Mouse (Mus musculus): ENCODE data around the gene Aar2.

DNA sequence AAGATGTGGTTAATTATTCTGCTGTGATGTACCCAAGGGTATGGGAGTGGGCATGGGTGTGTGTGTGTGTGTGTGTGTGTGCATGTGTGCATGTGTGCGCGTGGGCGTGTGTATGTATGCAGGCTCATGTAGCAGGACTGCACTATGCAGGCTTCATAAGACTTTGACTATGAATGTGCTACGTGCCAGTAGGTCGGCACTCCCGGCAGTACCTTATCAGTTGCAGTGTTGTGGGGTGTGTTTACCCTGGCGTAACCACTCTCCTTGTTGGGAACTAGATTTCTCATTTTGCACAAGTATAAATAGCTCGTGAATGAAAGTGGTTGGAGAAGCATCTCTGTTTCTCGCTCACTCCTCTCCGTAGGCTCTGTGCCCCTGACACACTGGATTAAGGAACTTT lies 35.5 kb downstream of the Aar2 start:
- TF ChIP-seq EP300 (IDR thresholded peaks at IDR 0.05; ENCODE audit: low read depth in 1 of 2, low read length in 2 of 2): no peak
- no peak for TF ChIP-seq CTCF (IDR thresholded peaks at IDR 0.05 in 2 of 3, conservative IDR thresholded peaks at IDR 0.05 in 1 of 3; ENCODE audit: control insufficient read depth in 1 of 3, insufficient read depth in 1 of 3, low read depth in 2 of 3, low read length in 3 of 3, poor library complexity in 1 of 3, severe bottlenecking in 1 of 3)
- TF ChIP-seq GATA1 (IDR thresholded peaks at IDR 0.05; ENCODE audit: low read depth, low read length): no peak
- TF ChIP-seq POLR2A (IDR thresholded peaks at IDR 0.05; ENCODE audit: control insufficient read depth in 1 of 2, insufficient read depth in 1 of 2, low read depth in 1 of 2, low read length in 2 of 2, poor library complexity in 1 of 2): no peak

All from MEL (cell line).